Mouse (Mus musculus): ENCODE measurements around the gene C2cd5. TPM values are rescaled to one million over a fixed set of nuclear protein-coding genes. Genes with fewer than 3 reads are reported as not detected.
A peak's percentile ranks its signal among the peaks of the same experiment; 100 is the strongest.
"Not testable (repeated sequence)": the region's sequence is repeated elsewhere in the genome, so short reads cannot be mapped to it uniquely, and the experiment has no call there.

The C2cd5 gene
- total and polyA plus RNA-seq, 2 experiments from 2014 or later: 7.3 to 8.0 TPM

GRCm38 (mm10) chr6:142988231-142988630 lies 111.7 kb downstream of the C2cd5 start:
- no peaks in the 10 kb centered on the region for H3K9me3 ChIP-seq (replicated peaks; ENCODE audit: control insufficient read depth, low read length)
- DNase-seq (ENCODE audit: low spot score) (no peak), ATAC-seq (ENCODE audit: insufficient read depth, low read depth) (no peak)
- no peaks in the 10 kb centered on the region for H3K4me1 ChIP-seq (ENCODE audit: control insufficient read depth, insufficient read depth)
- H3K4me3 ChIP-seq (ENCODE audit: low read depth, low read length): no peak overlapping the region
- no peak overlapping the region for H3K4me2 ChIP-seq (ENCODE audit: low read depth, low read length)
- no peaks in the 10 kb centered on the region for H3K27me3 ChIP-seq (ENCODE audit: control insufficient read depth, insufficient read depth, low read length)
- no peak overlapping the region for H3K27ac ChIP-seq (ENCODE audit: low read depth)
- H3K36me3 ChIP-seq (replicated peaks; ENCODE audit: control insufficient read depth, insufficient read depth, low read length): no peaks in the 10 kb centered on the region
- 68% methylated on average over 6 of the region's 6 CpGs for WGBS
- TF ChIP-seq CTCF (IDR thresholded peaks at IDR 0.05; ENCODE audit: low read depth): no peak
- no peak for TF ChIP-seq EP300 (IDR thresholded peaks at IDR 0.05; ENCODE audit: low read depth)
- no peak overlapping the region for H3K9ac ChIP-seq (replicated peaks; ENCODE audit: low read depth, low read length)

- 66% methylated on average over 6 of the region's 6 CpGs for WGBS
- Histone ChIP-seq H3K4me3 (ENCODE audit: low read depth, low read length) (no peak overlapping the region), H3K27ac (ENCODE audit: low read depth) (no peak overlapping the region), H3K4me2 (ENCODE audit: low read depth, low read length) (no peak overlapping the region), H3K9me3 (replicated peaks; ENCODE audit: control insufficient read depth, low read length) (no peaks in the 10 kb centered on the region), H3K36me3 (replicated peaks; ENCODE audit: control insufficient read depth, insufficient read depth, low read length) (no peaks in the 10 kb centered on the region), H3K27me3 (ENCODE audit: control insufficient read depth, insufficient read depth, low read length) (no peaks in the 10 kb centered on the region), H3K9ac (replicated peaks; ENCODE audit: low read depth, low read length) (no peak overlapping the region), H3K4me1 (ENCODE audit: control insufficient read depth, insufficient read depth) (no peaks in the 10 kb centered on the region)
- DNase-seq (ENCODE audit: low spot score): no peak
- TF ChIP-seq CTCF (IDR thresholded peaks at IDR 0.05; ENCODE audit: low read depth): no peak
- no peak for TF ChIP-seq EP300 (IDR thresholded peaks at IDR 0.05; ENCODE audit: low read depth)
- no peak for ATAC-seq (ENCODE audit: insufficient read depth, low read depth)
Measured at GRCm38 (mm10) chr6:142987616-142988015, 112.3 kb downstream of the C2cd5 start.

GRCm38 (mm10) chr6:142986706-142987105 lies 113.2 kb downstream of the C2cd5 start:
- not testable (repeated sequence) for H3K27ac ChIP-seq (ENCODE audit: low read depth); H3K4me1 ChIP-seq (ENCODE audit: control insufficient read depth, insufficient read depth); ATAC-seq (ENCODE audit: insufficient read depth, low read depth); DNase-seq (ENCODE audit: low spot score); H3K4me2 ChIP-seq (ENCODE audit: low read depth, low read length); H3K9ac ChIP-seq (replicated peaks; ENCODE audit: low read depth, low read length); H3K4me3 ChIP-seq (ENCODE audit: low read depth, low read length); H3K27me3 ChIP-seq (ENCODE audit: control insufficient read depth, insufficient read depth, low read length); H3K9me3 ChIP-seq (replicated peaks; ENCODE audit: control insufficient read depth, low read length); H3K36me3 ChIP-seq (replicated peaks; ENCODE audit: control insufficient read depth, insufficient read depth, low read length)
- WGBS: 75% methylated on average over 9 of the region's 9 CpGs

- H3K9ac ChIP-seq (replicated peaks; ENCODE audit: low read depth, low read length); H3K4me3 ChIP-seq (ENCODE audit: low read depth, low read length); H3K27me3 ChIP-seq (ENCODE audit: control insufficient read depth, insufficient read depth, low read length); H3K9me3 ChIP-seq (replicated peaks; ENCODE audit: control insufficient read depth, low read length); DNase-seq (ENCODE audit: low spot score); ATAC-seq (ENCODE audit: insufficient read depth, low read depth); H3K27ac ChIP-seq (ENCODE audit: low read depth); H3K4me1 ChIP-seq (ENCODE audit: control insufficient read depth, insufficient read depth); H3K4me2 ChIP-seq (ENCODE audit: low read depth, low read length); H3K36me3 ChIP-seq (replicated peaks; ENCODE audit: control insufficient read depth, insufficient read depth, low read length): not testable (repeated sequence)
- WGBS: 85% methylated on average over 9 of the region's 9 CpGs
Measured at GRCm38 (mm10) chr6:142985561-142986238, 114.2 kb downstream of the C2cd5 start.

GRCm38 (mm10) chr6:142979665-142980660 lies 120.0 kb downstream of the C2cd5 start:
- 15% methylated on average over 6 of the region's 6 CpGs for WGBS
- ATAC-seq (ENCODE audit: insufficient read depth, low read depth) (no peak), DNase-seq (ENCODE audit: low spot score) (no peak)
- Histone ChIP-seq H3K9ac (replicated peaks; ENCODE audit: low read depth, low read length) (no peak overlapping the region), H3K36me3 (replicated peaks; ENCODE audit: control insufficient read depth, insufficient read depth, low read length) (no peaks in the 10 kb centered on the region), H3K27ac (ENCODE audit: low read depth) (no peak overlapping the region), H3K27me3 (ENCODE audit: control insufficient read depth, insufficient read depth, low read length) (no peaks in the 10 kb centered on the region), H3K9me3 (replicated peaks; ENCODE audit: control insufficient read depth, low read length) (no peaks in the 10 kb centered on the region), H3K4me1 (ENCODE audit: control insufficient read depth, insufficient read depth) (peaks cover 7% of the 10 kb centered on the region), H3K4me2 (ENCODE audit: low read depth, low read length) (0 out of 2 replicates have a peak overlapping the region, but pooled peaks have one; percentile 2), H3K4me3 (ENCODE audit: low read depth, low read length) (no peak overlapping the region)
- TF ChIP-seq CTCF (IDR thresholded peaks at IDR 0.05; ENCODE audit: low read depth): no peak
- TF ChIP-seq EP300 (IDR thresholded peaks at IDR 0.05; ENCODE audit: low read depth): no peak
